Mouse (Mus musculus) spleen, postnatal 10 days (tissue): ENCODE measurements around the gene E130208F15Rik.

ENCODE experiments used
- DNase-seq, 2 experiments: peaks; one replicate each; pipeline ENCODE4 v3.0.0; 2021 to 2022; ENCODE audit warnings: low spot score in 2 of 2

Gene E130208F15Rik

GRCm38 (mm10) chr7:30333436-30333835 is 11.9 kb downstream of the E130208F15Rik start:
- DNase-seq: no peak

DNA sequence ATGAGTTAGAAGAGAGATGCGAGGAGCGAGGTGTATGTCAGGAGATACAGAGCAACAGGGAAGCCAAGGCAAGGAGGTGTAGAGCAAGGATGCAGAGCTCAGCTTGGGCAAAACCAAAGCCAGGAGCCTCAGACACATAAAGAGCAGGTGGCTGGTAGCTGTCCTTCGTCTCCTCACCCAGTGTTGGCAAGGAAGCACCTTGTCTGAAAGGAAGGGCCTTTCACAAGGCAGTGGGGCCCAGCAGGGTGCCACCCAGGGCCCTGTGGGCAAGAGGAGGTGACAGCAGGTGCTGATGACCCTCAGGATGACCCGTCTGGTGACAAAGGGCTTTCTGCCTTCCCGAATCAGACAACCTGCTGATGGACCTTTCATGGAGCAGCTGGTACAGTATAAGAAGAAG is 13.0 kb downstream of the E130208F15Rik start:
- no peak for DNase-seq

GRCm38 (mm10) chr7:30335688-30336087 is 14.1 kb downstream of the E130208F15Rik start:
- DNase-seq: no peak

DNA sequence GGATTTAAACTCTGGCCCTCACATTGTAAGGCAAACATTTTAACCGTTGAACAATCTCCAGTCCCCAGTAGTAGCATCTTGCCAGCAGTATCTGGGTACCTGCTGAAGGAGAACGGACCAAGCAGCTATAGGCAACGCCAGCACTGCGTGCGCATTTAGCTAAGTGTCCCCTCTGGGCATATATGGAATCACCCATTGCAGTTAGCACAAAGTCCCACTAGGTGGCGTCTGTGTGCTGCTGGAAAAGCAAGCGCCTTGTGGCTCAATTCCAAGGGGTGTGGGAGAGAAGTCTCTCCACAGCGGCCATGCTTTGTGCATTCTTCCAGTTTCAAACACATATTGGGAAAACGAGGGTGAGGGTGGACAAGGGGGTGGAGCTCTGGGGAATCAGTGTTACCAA is 14.8 kb downstream of the E130208F15Rik start:
- DNase-seq: peak; percentile 25 to 76

DNA sequence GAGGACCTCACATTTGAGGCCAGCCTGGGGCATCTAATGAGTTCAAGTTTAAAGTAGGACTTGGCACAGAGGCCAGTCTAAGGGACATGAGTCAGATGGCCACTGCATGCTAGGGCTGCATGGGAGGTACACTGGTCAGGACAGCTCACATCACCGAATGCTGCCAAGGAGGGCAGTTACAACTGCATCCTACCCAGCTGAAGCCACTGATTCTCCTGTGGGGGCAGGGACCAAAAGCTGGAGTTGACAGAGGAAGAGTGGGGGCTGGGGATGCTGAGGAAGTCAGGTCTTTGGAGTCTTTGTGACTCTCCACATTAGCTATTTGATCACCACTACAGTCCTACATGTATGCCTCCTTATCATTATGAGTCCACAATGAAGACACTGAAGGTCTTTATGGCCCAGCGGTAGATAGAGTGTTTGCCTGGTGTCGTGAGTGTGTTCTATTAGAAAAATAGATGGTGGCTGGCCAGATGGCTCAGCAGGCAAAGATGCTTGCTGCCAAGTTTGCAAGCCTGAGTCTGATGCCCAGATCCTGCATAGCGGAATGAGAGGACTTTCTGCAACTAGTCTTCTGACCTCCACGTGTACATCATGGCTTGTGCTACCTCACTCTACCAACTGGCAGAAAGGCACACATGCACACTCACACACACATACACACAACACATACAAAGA is 18.0 kb downstream of the E130208F15Rik start:
- no peak for DNase-seq

GRCm38 (mm10) chr7:30346635-30347379 is 25.3 kb downstream of the E130208F15Rik start:
- DNase-seq: peak; percentile 45 to 82

- DNase-seq: peak; percentile 33 to 70
These were observed 26.3 kb downstream of the E130208F15Rik start for GRCm38 (mm10) chr7:30347828-30348227.

- peak; percentile 41 to 67 for DNase-seq
These were observed 31.8 kb downstream of the E130208F15Rik start for GRCm38 (mm10) chr7:30353279-30353822.

DNA sequence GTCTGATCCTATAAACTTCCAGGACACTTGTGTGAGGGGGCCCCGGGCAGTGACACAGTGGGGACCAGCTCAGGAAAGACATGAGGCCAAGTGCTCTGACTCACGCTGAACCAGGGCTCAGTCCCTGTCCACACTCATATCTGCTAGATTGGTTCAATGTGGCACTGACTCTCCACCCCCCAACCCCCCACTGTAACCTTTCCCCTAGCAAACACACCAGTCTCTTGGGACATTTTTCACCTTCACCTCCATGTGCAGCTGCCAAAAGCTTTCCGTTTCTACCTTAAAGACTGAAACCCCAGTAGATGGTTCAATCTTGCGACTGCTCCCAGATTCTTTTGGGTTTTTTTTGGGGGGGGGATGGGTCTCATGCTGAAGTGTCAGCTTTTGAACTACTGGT is 32.5 kb downstream of the E130208F15Rik start:
- DNase-seq: no peak

GRCm38 (mm10) chr7:30358378-30359186 is 37.0 kb downstream of the E130208F15Rik start:
- no peak for DNase-seq

DNA sequence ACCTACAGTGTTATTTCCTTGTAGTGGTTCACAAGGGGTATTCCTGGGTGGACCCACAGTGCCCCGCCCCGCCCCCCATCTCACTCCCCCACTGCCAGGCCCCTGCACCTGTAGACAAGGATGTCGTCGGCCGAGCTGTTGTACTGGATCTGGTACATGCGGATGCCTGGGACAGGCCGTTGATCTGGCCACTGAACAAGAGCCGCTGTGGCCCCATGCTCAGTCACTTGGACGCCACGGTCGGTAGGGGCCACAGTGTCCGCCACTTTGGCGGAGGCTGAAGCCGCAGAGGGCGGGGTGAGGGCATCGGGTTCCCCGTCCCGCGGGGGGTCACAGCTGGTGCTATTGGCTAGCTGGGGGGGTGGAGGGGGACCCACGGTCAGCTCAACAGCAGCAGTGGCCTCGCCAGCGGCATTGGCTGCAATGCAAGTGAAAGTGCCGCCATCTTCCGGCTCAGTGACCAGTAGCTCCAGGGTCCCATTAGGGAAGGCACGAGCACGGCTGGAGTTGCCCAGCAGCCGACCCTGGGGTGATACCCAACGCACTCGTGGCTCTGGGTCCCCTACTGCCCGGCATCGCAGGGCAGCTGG is 37.8 kb downstream of the E130208F15Rik start:
- DNase-seq: no peak

GRCm38 (mm10) chr7:30360028-30360427 is 38.5 kb downstream of the E130208F15Rik start:
- no peak for DNase-seq

GRCm38 (mm10) chr7:30362652-30363343 is 41.3 kb downstream of the E130208F15Rik start, which contains the start of gene Lrfn3:
Gene Lrfn3, minus strand, starts transcription at chr7:30362772.
- no peak for DNase-seq

- DNase-seq: no peak
These were observed 41.8 kb downstream of the E130208F15Rik start for GRCm38 (mm10) chr7:30363344-30363738.

DNA sequence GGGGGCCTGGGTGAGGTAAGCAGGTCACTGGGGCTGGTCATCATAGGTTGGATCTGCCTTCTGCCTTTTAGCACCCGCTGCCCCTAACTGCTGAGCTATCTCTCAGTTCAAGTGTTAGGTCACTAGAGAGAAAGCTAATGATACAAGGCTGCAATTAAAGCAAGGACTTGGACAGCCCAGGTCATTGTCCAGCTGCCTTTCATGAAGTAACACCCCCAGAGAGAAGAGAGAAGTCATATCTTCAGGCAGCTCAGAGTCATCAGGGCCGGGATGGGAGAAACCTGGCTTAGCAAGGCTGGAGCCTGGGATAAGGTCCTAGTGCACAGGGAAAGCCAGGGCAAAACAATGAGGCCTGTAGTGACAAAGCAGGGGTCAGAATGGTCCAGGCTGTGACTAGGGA is 45.9 kb downstream of the E130208F15Rik start:
- no peak for DNase-seq
